Mouse (Mus musculus) inflammation-experienced regulatory T-cells, adult 6 months (primary cell): ENCODE data around the gene Tmem258. TPM values are rescaled to one million over a fixed set of nuclear protein-coding genes. Genes with fewer than 3 reads are reported as not detected.

Source experiments
- ATAC-seq: one replicate; pipeline ENCODE4 v1.8.0; 2017
- polyA plus RNA-seq, 3 experiments: library from polyadenylated mRNA; unstranded; fragments of 100-300 nt; shearing (Covaris generic); gene quantifications; one replicate each; pipeline ENCODE4 v1.2.1; 2017

Tmem258 gene
- polyA plus RNA-seq, 3 experiments from 2014 or later, result 337 to 380 (median 368) TPM

DNA sequence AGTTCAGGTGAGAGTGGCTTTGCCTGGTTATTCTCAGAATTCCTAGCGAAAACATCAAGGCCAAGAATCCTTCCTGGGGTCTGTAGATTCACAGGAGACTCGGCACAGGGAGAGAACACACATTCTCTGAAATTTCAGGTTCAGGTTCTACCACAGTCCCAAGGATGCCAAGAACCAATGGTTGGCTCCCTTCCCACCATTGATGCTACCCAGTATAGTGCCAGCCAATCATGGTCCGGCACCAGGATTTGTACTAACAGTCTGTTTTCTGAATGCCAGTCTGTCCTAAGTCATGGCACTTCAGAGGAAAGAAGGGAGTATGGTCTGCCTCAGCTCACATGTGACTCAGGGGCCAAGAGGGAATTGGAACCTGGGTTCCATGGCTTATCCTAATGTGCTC, 17.9 kb upstream of the Tmem258 start:
- no peak for ATAC-seq

DNA sequence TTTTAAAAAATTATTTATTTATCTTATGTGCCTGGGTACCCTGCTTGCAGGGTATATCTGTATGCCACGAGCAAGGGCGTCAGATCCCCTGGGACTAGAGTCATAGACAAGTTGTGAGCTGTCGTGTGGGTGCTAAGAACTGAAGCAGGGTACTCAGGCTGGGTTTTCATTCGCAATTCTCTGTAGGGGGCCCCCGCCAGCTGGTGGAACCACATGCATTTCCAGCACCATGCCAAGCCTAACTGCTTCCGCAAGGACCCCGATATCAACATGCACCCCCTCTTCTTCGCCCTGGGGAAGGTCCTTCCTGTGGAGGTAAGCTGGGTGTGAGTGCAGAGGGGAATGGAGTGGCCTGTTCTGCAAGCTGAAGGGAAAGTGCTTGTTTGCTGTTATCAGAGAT, 17.2 kb upstream of the Tmem258 start:
- ATAC-seq, result no peak

DNA sequence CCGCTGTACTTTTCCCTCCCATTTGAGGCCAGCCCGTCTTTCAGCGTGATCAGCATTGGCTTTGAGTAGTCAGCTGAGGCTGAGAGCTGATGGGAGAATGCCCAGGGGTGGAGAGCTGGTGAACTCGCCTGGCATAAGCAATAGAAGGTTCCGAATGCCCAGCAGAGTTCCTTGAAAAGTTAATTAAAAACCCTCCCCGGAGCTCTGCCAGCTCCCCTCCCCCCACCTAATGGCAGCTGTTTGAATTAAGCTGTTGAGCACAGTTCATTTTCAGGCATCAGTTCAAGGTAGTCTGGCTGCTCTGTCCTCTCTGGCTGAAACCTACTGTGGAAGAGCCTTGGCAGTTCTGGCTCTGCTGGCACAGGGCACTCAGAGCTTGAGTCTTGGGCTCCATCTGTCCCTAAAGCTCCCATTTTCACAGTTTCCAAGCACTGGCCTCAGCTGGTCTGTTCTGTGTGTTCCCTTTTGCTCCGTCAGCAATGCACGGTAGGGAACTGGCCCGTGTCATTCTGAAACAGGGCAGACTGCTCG, 15.5 kb upstream of the Tmem258 start:
- ATAC-seq, result no peak

DNA sequence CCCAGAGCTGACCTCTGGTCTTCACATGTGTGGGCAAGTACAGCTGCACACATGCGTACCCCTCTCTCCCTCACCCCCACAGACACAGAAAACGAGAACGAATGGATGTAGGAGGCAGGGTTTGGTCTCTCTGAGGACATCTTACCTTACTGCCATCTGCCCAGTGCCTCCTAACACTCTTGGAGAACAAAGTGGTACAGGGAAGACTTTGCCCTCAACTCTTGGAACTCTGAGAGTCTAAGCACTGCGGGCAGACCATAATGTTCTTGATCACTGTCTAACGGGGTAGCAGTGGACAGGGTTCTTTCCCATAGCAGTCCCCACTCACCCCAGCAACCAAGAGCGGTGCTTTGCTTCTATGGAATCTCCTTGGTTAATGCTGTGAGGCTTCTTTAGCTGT, 14.8 kb upstream of the Tmem258 start:
- no peak for ATAC-seq

DNA sequence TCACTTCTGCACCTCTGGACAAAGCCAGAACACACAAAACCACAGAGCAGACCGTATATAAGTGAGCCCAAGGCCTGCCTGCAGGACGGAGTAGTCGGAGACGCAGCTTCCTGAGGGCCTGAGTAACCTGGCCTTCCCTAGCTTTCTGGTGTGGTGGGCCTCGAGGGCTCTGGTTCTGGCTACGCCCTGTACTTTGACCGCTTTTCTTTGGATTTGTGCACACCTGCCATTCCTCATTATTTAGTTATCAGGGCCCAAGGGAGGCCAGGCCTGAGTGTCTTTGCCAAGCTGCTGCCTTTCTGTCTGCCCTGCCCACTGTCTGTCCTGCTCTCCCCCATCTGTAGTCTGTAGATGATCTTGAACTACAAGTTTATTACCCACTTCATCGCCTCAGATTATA, 13.9 kb upstream of the Tmem258 start:
- no peak for ATAC-seq

DNA sequence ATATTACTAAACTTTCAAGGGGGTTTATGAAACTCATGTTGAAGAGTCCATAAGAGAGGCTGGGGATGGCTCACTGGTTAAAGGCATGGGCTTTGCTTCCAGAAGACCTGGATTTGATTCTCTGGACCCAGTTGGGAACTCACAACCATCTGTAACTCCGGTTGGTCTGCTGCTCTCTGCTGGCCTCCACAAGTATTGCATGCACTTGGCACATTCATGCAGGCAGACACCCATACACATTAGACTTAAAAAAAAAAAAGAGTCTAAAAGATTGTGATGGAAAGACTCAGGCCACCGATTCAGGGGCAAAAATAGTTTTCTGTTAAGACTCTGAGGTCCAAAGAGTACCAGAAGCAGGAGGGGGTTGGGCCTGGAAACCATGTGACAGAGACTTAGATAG, 13.0 kb upstream of the Tmem258 start:
- ATAC-seq, result no peak

DNA sequence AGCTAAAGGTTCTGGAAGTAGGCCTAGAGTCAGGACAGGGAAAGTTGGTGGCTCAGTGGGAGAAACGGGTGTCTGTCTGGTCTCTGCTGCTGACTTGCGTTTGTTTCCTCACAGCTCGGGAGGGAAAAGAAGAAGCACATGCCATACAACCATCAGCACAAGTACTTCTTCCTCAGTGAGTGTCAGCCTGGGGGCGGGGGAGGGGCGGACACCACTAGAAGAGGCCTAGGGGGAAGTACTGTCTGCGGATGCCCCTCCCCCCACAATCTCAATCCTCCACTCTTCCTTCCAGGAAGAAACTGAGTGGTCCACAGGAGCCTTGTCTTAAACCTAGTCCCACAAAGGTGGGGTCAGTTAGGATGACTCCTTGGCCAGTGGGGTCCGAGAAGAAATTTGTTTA, 12.5 kb upstream of the Tmem258 start:
- no peak for ATAC-seq

DNA sequence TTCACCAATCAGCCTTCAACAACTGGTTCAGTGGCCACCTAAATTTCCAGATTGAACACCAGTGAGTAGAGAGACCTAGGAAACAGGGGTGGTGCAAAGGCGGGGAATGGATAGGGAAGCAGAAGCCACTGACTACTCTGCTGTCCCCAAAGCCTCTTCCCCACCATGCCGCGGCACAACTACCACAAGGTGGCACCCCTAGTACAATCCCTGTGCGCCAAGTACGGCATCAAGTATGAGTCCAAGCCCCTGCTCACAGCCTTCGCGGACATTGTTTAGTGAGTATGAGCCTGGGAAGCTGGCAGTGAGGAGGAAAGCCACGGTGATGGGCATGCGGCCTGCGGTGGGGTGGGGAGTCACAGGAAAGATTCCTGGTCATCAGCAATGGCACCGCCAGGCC, 9.5 kb upstream of the Tmem258 start:
- ATAC-seq, result no peak

DNA sequence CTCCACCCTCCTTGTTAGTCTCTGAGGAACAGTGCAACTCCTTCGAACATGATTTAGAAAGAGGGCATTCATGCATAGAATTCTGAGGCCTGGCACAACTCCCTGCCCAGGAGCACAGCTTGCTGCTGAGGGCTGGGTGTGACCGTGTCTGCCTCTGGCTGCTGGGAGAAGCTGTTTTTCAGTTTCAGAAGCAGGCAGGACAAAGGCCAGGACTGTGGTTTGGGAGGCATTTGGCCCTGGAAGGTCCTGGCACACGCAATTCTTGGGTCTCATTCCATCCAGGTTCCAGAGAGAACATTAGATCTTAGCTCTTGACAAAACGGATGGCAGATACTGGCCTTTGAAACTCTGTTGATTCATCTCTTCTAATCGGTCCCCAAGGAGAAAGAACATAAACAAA, 8.6 kb upstream of the Tmem258 start:
- no peak for ATAC-seq

DNA sequence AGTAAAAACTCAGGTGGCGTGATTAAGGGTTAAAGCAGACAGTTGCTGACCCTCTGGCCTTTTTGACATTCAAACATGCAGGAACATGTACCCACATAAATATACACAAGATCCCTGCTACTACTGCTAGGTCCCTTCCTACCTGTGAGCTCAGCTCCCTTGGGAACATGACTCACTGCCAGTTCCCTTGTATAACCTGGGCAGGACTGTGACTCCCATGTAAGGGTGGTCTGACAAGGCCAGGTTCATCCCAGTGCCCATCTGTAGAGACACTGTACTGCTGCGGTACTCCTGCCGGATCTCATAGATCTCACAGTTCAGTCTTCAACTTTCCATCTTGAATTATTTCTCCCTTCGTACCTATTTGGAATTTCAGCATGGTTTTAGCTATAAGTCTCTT, 6.7 kb upstream of the Tmem258 start:
- no peak for ATAC-seq

DNA sequence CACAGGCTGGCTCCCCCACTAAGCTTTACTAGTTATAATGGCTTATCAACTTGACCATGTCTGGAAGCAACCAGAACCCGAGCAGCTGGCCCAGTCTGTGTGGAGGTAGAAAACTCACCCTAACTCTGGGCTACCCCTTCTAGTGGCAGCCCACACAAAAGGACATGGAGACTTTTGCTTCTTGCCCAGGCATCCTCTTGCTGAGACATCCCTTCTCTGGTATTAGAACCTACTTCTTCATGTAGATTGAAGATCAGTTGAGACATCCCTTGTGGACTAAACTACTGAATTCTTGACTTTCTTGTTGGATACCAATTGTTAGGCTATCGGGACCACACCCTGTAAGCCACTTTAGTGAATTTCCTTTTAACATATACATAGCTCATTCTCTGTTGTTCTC, 5.5 kb upstream of the Tmem258 start:
- ATAC-seq, result no peak

DNA sequence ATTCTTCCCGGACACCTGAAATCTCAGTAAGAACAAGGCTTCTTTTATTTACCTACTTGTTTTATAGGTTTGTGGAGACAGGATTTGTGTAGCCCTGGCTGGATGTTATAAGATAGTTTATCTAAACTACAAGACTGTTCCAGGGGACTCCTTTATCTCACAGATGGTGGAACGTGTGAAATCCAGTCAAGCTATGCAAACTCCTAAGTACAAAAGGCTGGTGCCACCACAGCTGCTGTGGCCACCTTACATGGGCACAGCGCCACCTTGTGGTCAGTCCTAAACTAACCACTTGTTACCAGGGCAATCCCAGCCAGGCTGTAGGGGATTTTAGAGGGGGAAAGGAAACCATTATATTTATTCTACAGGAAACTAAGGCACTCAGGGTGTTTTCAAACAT, 5.1 kb upstream of the Tmem258 start:
- ATAC-seq, result peak; percentile 45

DNA sequence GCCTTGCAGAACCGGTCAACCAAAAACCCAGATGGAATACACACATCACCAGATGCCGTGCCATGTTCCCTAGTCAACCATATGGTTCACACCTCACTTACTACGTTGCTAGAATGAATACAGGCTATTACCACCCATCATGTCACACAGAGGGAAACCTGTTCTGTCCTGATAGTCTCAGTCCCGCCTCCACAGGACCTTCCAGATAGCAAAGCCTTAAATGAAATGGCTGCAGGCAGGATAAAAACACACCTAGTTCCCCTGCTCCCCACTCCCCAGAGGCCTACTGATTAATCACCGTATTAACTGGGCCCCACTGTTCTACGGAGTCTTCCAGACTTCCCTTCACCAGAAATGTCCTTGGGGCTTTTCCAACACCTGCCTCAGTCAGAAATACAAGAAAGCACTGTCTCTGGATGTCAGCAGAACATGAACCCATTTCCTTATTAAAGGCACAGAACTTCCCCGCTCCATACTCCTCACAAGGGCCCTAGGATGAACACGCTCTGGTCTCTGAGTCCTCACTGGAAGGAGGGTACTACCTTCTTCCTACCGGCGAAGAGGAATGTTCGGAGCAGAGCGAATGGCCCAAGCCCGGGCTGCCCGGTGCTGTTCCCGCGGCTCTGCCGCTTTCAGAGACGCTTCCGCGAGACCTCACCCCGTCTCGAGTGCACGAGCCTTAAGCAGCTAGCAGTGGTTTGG, 517 bp upstream of the Tmem258 start:
- ATAC-seq, result no peak

DNA sequence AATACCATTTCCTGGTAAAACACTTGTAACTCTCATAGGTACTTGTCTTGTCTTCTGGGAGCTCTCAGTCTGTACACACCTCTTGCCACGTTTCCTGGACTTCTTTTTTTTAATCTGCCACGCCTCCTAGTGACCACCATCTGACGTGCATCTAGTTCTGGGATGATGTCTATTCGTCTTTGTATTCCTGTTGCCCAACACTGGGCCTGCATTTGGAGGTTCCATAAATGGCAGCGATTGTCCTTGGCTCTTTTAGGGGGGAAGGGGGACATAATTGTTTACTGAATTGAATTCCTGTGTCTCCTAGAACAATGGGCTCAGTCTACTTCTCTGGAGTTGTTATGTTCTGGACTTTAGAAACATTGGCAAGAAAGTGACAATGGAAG, 795 bp downstream of the Tmem258 start:
- peak; percentile 52 for ATAC-seq

DNA sequence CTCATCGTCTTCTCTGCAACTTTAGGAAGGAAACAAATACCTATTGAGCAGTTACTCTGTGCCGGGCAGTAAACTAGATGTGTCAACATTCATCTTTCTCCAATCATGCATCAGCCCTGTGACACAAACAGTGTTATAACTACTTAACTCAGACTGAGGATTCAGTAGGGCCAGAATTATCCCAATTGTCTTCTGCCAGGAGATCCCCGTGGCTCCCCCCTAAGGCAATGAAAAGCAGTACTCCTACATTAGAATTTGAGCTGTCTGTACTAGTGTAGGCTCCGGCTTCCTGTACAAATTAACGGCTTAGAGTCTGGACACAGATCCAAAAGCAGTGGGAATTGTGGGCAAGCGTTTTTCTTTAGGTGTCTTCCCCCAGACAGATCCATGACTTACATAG, 1.2 kb downstream of the Tmem258 start:
- no peak for ATAC-seq

DNA sequence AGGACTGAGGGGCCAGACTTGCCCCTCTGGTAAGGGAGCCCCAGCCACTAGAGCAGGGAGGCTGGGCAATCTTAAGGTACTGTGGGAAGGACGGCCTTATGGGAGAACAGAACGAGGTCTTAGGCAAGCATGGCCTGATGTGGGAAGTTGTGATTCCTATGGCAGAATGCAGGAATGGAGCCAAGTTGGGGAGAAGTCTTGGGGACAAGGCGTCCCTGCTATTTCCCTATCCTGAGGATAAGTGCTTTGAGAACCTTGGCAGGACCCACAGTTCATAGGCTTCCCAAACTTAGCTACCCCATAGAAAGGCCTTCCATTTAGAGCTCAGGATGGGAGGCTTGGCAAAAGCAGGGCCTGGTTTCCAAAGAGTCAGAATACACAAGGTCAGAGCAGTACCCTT, 5.0 kb downstream of the Tmem258 start:
- ATAC-seq, result no peak

DNA sequence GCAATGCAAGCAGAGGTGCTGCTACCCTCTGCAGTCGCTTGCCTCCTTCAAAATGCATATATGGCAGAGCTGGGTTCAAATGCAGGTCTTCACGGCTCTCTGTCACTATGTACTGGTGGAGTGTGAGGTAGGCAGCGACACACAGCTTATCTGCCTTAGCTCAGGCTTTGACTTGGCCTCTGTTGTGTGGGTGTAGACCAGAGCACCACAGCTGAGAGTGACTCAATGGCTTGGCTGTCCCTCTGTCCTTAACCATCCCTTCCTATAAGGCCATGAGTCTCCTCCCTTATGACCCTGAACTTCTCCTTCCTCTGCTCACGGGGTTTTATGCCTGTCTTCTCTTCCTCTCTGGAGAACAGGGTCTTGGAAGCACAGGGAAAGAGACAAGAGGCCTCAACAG, 7.1 kb downstream of the Tmem258 start:
- no peak for ATAC-seq

DNA sequence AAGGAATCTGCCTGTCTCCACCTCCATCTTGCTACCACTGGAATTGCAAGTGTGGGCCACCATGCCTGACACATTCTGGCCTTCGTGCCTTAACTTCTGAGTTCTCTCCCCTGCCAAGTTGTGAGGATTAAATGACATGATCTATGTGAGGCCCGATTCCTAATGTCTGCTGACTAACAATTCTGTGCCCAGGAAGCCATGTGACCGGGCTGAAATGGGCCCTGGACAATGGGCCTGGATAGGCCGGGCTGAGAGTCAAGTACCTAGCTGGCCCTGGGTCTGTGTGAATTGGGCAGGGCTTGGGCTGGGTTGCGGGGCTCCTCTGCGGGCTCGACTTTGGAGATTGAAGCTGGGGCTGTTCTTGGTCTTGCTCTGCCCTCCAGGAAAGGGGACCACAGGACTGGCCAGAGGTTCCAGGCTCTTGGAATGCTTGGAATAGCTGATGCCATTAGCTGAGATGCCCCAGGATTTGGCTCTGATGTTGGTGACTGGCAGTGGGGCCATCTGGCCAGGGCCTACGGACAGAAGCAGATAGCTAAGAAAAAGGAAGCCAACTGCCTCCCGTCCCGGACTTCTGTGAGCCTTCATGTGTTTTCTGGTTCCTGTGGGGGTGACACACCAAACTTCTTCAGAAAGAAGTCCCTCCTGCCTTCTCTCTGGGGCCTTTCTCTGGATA, 10.1 kb downstream of the Tmem258 start:
- ATAC-seq, result no peak

DNA sequence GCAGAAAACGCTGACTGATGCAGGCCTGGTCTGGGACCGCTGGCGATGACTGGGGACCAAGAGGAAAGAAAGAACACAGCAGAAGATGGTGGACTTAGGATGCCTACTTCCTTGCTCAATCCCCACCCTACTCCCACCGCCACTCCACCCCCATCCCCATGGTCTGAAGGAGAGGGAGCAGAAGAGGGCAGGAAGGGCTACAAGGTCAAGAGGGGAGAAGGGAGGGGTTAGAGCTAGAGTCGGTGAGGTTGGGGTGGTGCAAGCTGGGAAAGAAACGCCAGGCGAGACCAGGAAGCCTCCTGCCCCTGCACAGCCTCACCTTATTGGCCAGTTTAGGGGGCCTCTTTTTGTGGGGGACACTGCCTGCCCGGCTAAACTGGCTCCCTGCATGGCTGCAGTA, 12.3 kb downstream of the Tmem258 start:
- no peak for ATAC-seq

DNA sequence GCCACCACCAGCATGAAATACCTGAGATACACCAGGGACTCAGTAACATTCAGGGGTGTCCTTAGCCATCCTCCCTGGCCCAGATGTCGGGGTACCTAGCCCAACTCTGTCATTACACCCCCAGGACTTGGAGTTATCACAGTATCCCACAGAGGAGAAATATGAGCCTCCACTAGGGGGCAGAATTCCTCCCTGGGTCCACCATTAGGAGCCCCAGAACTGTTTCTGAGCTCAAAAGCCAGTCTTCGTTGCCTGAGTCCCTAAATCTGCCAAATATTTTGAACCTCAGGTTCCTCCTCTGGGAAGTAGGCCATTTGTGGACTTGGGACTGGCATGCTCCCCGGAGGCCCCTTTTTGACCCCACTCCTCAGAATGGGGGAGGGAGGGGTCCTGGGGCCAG, 15.3 kb downstream of the Tmem258 start:
- no peak for ATAC-seq

DNA sequence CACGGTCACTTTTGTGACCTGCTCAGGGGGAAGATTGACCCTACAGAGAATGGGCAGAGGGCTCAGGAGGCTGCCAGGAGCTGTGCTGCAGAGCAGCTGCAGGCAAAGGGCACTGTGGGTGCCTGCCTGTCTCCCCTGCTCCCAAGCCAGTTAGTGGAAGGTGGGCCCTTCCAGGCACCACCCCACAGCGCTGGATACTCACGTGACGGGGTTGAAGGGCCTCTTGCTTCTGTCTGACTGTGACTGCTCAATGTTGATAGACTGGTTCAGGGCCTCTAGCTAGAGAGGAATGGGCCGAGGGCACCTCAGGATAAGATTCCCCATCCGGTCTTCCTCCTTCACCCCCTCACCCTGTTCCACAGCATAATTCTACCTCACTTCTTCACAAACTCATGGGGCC, 15.8 kb downstream of the Tmem258 start:
- no peak for ATAC-seq

DNA sequence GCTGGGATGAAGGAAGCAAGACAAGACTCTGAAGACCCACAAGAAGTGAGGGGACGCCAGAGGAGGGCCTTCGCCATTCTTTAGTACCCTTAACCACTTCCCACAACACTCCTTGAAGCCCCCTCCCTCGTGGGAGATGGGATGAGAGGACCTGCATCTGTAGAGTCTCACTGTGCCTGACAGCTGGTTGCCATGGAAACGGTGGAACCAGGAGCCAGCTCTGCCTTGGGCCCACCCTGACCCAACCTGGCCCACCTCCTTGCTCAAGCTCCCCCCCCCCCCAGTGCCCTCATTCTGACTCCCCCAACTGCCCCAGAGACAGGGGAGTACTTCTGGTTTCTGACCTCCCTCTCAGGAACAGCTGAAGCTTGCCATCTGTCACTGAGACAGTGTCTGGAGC, 17.8 kb downstream of the Tmem258 start:
- ATAC-seq, result no peak

DNA sequence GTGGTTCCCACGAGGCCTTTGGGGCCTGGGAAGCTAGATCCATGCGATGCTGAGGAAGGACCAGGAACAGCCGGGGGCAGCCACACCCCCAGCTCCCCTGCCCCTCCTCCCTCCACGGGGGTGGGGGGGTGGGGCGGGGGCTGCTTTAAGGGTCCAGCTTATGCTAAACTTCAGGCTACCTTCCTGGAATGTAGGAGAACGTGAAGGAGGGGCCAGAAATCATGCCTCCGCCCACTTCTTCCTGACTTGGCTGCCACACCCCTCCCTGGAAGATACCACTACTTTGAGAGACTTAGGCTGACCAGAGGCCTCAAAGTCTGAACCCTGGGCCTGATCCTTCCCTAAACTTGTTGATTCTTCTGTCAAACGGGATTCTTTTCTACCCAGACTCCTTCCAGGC, 18.8 kb downstream of the Tmem258 start:
- ATAC-seq, result no peak

DNA sequence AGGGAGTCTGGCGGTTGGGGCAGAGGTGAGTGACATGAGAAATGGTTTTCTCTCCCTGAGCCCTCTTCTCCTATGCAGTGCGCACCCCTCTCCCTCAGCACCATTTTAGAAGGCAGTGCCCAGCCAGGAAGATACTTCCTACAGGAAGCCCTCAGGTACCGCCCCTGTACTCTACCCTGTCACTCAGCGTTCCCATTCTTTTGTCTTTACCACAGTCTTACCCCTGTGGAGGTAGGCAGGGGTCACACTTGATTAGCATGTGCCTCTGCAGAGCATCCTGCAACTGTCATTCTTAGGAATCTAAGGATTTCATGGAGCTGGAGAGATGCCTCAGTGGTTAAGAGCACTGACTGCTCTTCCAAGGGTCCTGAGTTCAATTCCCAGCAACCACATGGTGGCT, 19.7 kb downstream of the Tmem258 start:
- ATAC-seq, result no peak
